Mouse (Mus musculus) heart, adult 8-10 months (tissue): ENCODE results near the gene Zfp239. TPM values are rescaled to one million over a fixed set of nuclear protein-coding genes. Genes with fewer than 3 reads are reported as not detected.
A peak's percentile ranks its signal among the peaks of the same experiment; 100 is the strongest.
"Not testable (repeated sequence)": the region's sequence is repeated elsewhere in the genome, so short reads cannot be mapped to it uniquely, and the experiment has no call there.

Source experiments
- DNase-seq: peaks from one replicate; pipeline ENCODE4 v3.0.0; 2022; ENCODE audit warnings: low spot score
- total RNA-seq, 4 experiments: library from RNA; stranded (reverse); gene quantifications; 2 replicates each; pipeline ENCODE4 v1.2.4; 2022

Gene Zfp239
- under 1 TPM in 3 of 4 experiments, not detected in 1; 0.22 to 0.41 (median 0.26) TPM for total RNA-seq

GRCm38 (mm10) chr6:117861848-117862247, at the start of gene Zfp239:
Gene Zfp239, plus strand, starts transcription at chr6:117862100.
- no peak for DNase-seq

DNA sequence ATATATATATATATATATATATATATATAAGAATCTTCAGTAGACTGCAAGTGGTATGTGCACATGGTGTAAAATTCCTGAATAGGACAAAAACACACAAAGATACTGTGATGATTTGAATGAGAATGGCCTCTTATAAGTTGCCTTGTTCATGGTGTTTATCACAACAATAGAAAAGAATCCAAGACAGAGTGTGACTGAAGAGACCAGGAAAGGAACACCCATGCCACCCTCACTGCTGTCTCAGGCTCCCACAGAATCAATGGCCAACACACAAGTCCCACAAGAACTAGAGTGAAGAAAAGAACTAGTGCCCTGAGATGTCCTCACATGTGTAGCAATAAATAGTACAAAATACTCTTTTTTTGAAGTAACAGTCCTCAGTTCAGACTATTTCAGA, 47.2 kb upstream of the Zfp239 start:
- DNase-seq = no peak

GRCm38 (mm10) chr6:117817108-117817541, 44.8 kb upstream of the Zfp239 start:
- DNase-seq = peak; percentile 7

- DNase-seq = no peak
These were observed 41.6 kb upstream of the Zfp239 start for GRCm38 (mm10) chr6:117820327-117820726.

- peak; percentile 69 for DNase-seq
These were observed 36.5 kb upstream of the Zfp239 start for GRCm38 (mm10) chr6:117825369-117825768.

DNA sequence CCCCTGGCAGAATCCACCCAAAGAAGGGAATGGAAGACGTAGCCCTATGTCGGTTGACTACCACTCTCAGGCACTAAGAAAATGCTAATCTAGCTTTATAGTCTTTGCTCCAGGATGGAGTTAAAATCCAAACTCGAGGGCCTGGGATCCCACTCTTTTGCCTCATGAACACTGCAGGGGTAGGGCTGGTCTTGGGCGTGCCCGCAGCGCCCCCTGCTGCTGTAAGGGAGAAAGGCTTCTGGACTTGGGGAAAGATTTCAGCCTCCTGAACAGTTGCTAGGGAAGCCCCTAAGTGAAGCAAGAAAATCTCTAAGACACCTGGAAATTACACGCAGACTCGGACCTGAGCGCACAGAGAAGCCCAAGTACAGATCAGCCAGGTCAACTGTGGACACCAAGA, 33.6 kb upstream of the Zfp239 start:
- peak; percentile 57 for DNase-seq

DNA sequence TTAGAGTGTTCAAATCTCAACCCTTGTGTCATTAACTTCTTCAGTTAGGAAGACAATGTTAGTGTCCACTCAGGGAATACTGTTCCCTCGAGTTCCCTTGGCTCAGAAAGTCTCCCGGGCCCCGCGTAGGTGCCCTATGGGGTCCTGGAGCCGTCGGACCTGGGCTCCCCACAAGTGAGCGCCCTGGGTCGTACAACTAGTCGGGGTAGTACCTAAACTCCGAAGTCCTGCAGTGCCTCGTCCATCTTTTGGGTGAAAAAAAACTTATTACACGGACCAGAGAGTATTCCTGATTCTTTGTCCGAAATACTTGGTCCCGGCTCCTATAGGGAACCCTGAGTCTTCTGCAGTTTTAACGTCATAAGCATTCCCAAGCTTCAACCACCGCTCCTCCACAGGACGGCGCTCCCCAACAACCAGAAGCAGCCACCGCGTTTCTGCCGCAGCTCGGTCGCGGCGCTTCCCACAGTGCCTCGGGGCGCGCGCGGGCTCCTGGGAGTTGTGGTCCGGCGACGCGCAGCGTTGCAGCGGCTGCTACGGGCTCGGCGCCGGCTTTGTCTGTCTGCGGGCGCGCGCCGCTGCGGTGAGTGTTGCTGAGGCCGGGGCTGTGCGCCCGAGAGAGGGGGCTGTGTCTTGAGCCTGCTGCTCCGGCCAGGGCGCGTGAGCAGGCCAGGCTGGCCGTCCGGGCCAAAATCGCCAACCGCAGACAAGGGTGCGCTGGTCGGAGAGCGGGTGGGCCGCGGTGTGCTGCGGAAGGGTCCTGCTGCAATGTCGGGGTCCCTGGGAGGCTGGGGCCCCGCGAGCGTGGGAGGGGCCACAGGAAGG, 21.0 kb upstream of the Zfp239 start, which contains the start of gene Zfp637:
Zfp637 (plus strand) TSS at position 495 of the 825 bp plus-strand sequence.
- peak; percentile 90 for DNase-seq

DNA sequence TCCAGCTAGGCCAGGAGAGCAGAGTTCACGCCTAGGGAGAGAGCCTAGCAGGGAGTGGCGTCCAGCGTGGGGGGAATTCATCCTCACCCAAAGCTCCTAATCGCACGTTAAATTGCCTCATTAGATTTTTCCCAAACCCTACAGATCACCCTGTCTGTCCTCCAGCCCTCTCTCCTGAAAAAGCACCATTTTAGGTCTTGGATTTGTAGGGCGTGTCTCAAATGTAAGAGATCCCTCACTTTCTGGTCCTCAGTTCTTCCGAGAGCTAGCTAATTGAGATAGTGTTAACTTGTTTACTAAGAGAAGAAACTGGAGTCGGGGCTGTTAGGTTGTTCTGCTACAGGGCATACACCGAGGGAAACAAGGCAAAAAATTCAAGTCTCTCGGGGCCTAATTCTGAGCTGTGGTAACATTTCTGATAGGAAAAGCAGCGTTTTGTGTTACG, 20.4 kb upstream of the Zfp239 start:
- no peak for DNase-seq

DNA sequence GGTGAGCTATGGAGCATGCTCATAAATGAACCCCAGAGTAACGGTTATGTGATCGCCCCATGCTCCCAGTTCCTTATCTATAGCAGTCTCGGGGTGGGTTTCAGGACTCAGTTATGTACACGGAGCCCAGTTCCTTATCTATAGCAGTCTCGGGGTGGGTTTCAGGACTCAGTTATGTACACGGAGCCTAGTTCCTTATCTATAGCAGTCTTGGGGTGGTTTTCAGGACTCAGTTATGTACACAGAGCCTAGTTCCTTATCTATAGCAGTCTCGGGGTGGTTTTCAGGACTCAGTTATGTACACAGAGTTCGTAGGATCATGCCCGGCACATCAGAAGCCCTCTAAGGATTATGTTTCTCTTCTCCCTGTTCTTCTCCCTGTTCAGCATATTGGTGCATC, 17.3 kb upstream of the Zfp239 start:
- no peak for DNase-seq

DNA sequence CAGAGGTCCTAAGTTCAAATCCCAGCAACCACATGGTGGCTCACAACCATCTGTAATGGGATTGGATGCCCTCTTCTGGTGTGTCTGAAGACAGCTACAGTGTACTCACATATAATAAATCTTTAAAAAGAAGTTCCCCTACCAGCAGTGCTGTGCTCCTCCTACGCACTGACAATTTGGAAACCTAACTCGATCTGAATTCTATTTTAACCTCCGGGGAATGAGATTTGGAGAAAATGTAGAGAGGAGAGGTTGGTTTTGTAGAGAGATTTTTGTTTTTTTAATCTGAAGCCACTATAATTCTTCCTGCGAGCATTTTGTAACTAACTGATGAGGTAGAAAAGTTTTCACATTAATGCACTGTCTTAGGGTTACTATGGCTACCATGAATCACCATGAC, 15.2 kb upstream of the Zfp239 start:
- not testable (repeated sequence) for DNase-seq

DNA sequence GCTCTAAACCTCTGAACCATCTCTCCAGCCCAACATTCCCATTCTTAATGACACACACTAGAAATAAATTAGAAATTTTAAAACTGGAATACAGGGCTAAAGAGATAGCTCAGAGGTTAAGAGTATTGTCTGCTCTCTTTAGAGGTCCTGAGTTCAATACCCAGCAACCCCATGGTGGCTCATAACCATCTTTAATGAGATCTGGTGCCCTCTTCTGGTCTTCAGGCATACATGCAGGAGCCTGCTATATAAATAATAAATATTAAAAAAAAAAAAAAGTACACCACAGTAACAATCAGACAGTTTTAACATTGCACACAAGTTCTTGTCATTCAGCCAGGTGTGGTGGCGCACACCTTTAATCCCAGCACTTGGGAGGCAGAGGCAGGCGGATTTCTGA, 14.1 kb upstream of the Zfp239 start:
- DNase-seq = no peak

GRCm38 (mm10) chr6:117848577-117848976, 13.3 kb upstream of the Zfp239 start:
- DNase-seq = no peak

DNA sequence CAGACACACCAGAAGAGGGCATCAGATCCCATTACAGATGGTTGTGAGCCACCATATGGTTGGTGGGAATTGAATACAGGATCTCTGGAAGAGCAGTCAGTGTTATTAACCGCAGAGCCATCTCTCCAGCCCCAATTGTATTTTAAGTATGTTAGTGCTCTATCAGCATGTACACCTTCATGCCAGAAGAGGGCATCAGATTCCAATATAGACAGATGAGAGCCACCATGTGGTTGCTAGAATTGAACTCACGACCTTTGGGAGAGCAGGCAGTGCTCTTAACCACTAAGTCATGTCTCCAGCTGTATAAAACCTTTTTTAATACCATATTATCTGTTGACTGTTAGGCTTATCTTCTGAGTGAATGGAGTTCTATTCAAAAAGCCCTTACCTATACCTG, 10.2 kb upstream of the Zfp239 start:
- DNase-seq = no peak

DNA sequence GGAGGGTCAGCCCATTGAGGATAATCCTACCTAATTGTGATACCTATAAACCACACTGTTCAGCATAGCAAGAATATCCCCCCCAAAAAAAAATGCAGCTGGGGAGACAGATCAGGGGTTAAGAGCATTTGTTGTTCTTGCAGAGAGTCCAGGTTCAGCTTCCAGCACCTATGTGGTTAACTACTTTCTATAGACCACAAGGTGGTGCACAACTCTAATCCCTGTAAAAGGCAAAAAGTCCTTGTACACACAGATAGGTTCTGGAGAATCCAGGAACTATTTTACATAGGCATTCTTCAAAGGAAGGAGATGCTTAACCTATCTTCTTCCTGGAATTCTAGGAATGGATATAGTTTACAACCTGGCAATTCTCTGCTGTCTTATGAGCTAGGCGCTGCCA, 3.9 kb upstream of the Zfp239 start:
- no peak for DNase-seq

DNA sequence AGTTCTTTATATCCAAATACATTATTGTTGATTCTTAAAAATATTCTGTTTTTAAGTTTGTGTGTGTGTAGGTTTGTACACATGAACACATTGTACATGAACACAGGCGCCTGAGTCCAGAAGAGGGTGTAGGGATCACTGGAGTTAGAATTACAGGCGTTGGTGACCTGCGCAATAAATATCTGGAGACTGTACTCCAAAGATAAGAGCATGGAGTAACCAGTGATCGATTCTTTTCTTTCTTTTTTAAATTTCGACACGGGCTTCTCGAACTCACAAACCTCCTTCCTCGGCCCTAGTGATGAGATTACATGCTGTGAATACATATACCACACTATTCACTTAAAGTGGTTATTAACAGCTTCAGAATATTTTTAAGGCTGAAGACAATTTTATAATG, 565 bp downstream of the Zfp239 start:
- DNase-seq = no peak

DNA sequence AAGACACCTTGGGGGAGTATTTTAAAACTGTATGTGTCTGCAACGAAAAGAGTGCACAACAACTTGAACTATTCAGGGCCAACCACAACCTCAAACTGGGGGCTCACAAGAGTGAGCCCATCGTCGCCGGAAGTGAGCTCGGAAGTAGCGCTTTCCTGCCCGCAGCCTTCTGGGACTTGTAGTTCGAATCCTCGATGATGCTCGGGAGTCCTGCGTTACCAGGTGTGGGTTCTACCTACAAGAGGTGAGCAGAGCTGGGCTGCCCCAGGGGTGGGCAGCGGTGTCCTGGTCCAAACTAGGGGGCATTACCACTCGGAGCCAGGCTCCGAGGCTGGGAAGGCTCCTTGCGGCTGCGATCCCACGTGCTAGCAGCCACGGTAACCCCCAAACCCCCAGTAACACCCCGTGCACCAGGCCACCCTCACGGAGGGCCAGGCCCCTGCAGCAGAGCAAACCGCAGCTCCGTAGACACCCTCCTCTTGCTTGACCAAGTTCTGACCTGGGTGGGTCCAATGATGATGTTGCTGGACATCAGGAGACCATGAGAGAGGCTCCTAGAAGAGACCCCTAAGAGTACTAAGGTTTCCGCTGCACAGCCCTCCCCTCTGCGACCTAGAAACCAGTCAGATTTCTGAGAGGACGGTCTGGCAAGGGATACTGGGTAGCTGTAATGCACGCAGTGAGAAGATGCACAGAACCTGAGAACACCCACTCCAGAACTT, 1.2 kb downstream of the Zfp239 start:
- DNase-seq = peak; percentile 29

- DNase-seq = no peak
These were observed 1.9 kb downstream of the Zfp239 start for GRCm38 (mm10) chr6:117863751-117864150.

GRCm38 (mm10) chr6:117868187-117868586, 6.3 kb downstream of the Zfp239 start:
- no peak for DNase-seq

- no peak for DNase-seq
These were observed 9.1 kb downstream of the Zfp239 start for GRCm38 (mm10) chr6:117871034-117871433.

DNA sequence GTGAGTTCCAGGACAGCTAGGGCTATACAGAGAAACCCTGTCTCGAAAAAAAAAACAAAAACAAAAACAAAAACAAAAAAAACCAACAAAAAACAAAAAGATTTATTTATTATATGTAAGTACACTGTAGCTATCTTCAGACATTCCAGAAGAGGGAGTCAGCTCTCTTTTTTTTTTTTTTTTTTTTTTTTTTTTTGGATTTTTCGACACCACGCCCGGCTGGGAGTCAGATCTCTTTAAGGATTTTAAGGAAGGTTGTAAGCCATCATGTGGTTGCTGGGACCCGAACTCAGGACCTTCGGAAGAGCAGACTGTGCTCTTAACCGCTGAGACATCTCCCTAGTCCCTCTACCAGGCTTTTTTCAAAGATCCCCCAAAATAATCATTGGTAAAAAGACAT, 11.6 kb downstream of the Zfp239 start:
- DNase-seq = not testable (repeated sequence)

GRCm38 (mm10) chr6:117874621-117875281, 12.9 kb downstream of the Zfp239 start:
- DNase-seq = no peak
